Mouse (Mus musculus): ENCODE data around the gene Tdgf1. TPM values are rescaled to one million over a fixed set of nuclear protein-coding genes. Genes with fewer than 3 reads are reported as not detected.

Gene Tdgf1
- polyA plus RNA-seq, 1 experiment from 2014 or later, result not detected

DNA sequence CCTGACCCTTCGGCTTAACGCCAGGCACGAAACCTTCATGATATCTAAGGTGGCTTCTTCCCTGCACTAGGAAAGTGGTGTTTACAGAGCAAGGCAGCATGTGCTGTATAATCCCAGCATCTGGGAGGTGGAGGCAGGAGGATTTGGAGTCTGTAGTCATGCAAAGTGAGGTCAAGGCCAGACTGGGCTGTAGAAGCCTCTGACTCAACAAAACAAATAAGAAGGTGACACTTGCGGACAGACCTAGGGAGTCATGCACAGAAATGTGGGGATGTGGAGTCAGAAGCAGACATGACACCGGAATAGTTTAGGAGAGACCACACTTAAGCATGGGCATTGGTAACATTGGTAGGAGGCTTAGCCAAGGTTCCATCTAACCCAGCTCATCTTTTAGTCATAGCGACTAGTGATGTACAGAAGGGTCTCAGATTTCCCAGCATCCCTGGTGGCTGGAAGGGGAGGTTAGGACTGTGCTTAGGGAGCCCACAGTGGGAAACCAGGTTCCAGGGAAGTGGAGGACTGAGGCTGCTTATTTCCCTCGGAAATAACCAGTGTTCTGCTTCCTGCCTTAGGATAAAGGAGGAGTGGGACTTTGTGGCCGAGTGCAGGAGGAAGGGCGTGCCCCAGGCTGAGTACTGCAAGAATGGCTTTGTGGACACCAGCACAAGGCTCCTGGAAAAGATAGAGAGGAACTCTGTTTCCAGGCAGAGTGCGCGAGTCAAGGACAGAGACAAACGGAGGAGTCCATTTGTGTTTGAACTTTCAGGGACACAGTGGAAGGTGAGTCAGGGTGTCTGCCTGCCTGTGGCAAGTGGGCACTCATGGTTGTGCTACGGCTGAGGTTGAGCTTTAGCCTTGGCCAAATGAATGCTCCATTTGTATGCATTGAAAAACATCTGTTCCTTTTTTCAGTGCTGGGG is 14.5 kb upstream of the Tdgf1 start:
- no peak overlapping the region for H3K4me3 ChIP-seq (ENCODE audit: low read depth, low read length)
- H3K9ac ChIP-seq (ENCODE audit: low read length), result no peak overlapping the region
- H3K27me3 ChIP-seq (ENCODE audit: control insufficient read depth, insufficient read depth, low read length), result no peaks in the 10 kb centered on the region; the same call in 1 of the 2 replicates
- no peak overlapping the region for H3K27ac ChIP-seq (ENCODE audit: low read depth, low read length)
- H3K9me3 ChIP-seq (ENCODE audit: control insufficient read depth, low read length), result no peaks in the 10 kb centered on the region
- ATAC-seq (replicated peaks; ENCODE audit: low FRiP score), result no peak
- H3K4me1 ChIP-seq (replicated peaks; ENCODE audit: control insufficient read depth, insufficient read depth, low read length), result no peaks in the 10 kb centered on the region
- H3K36me3 ChIP-seq (ENCODE audit: control insufficient read depth, insufficient read depth, low read length), result no peaks in the 10 kb centered on the region
- 89% methylated on average over 13 of the region's 13 CpGs for WGBS
- H3K4me2 ChIP-seq (ENCODE audit: low read depth, low read length, severe bottlenecking), result no peak overlapping the region
- DNase-seq (ENCODE audit: low spot score), result no peak

DNA sequence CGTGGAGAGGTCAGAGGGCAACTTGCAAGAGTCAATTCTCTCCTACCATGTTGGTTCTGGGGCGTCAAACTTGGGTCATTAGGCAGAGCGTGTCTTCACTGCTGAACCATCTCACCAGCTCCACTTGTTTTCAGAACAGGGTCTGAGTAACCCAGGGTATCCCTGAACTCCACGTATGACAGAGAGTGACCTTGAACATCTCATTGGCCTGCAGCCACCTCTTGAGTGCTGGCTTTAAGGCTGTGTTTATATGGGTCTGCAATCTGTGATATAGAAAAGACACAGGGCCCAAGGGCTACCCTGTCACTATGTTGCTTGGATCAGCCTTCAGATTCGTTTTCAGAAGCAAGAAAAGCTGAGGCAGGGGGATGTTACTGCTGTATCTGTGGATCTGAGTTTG is 13.7 kb upstream of the Tdgf1 start:
- Histone ChIP-seq H3K36me3 (ENCODE audit: control insufficient read depth, insufficient read depth, low read length) (no peaks in the 10 kb centered on the region), H3K4me2 (ENCODE audit: low read depth, low read length, severe bottlenecking) (no peak overlapping the region), H3K27ac (ENCODE audit: low read depth, low read length) (no peak overlapping the region), H3K4me1 (replicated peaks; ENCODE audit: control insufficient read depth, insufficient read depth, low read length) (no peaks in the 10 kb centered on the region), H3K4me3 (ENCODE audit: low read depth, low read length) (no peak overlapping the region), H3K9me3 (ENCODE audit: control insufficient read depth, low read length) (no peaks in the 10 kb centered on the region), H3K9ac (ENCODE audit: low read length) (no peak overlapping the region), H3K27me3 (ENCODE audit: control insufficient read depth, insufficient read depth, low read length) (peaks cover 3% of the 10 kb centered on the region; the same call in 1 of the 2 replicates)
- 80% methylated on average over 5 of the region's 5 CpGs for WGBS
- no peak for DNase-seq (ENCODE audit: low spot score)
- no peak for ATAC-seq (replicated peaks; ENCODE audit: low FRiP score)

GRCm38 (mm10) chr9:110955962-110956361 is 10.0 kb upstream of the Tdgf1 start:
- Histone ChIP-seq H3K4me1 (replicated peaks; ENCODE audit: control insufficient read depth, insufficient read depth, low read length) (0 out of 2 replicates have a peak, but pooled peaks cover 2% of the 10 kb centered on the region), H3K27ac (ENCODE audit: low read depth, low read length) (no peak overlapping the region), H3K36me3 (ENCODE audit: control insufficient read depth, insufficient read depth, low read length) (no peaks in the 10 kb centered on the region), H3K4me3 (ENCODE audit: low read depth, low read length) (no peak overlapping the region), H3K9me3 (ENCODE audit: control insufficient read depth, low read length) (no peaks in the 10 kb centered on the region), H3K4me2 (ENCODE audit: low read depth, low read length, severe bottlenecking) (no peak overlapping the region), H3K27me3 (ENCODE audit: control insufficient read depth, insufficient read depth, low read length) (peaks cover 11% of the 10 kb centered on the region; the same call in 1 of the 2 replicates), H3K9ac (ENCODE audit: low read length) (no peak overlapping the region)
- 86% methylated on average over 6 of the region's 6 CpGs for WGBS
- DNase-seq (ENCODE audit: low spot score) (no peak), ATAC-seq (replicated peaks; ENCODE audit: low FRiP score) (no peak)

DNA sequence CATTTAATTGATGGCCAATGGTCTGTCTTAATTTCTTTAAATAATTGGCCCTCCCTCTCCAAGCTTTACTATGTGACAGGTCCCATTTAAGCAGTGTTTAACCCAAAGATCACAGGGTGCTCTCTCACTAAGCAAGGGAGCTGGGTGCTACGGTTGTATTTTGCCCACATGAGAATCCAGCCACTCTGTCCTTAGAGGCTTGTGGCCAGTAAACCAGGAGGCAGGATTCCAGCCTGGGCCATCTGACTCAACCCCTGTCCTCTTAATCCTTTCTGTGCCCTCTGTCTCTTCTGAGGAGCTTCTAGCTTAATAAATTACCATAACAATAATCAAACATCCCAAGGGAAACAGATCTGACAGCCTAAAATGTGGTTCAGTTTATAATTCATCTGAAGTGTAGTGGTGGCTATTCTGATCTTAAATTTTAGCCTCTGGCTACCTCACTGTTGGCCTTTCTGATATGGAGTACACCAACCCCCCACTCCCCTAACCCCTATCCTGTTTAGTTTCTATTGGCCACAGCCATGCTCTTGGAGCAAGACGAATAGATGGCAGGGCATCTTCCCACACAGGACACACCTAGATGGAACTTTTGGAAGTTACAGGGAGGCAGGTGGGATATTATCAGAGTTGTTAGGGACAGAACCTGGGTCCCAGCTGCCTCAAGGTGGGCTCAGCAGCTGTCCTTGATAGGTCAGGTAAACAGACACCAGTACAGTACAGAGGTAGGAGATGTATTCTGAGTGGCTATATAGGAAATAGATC is 8.9 kb upstream of the Tdgf1 start:
- H3K36me3 ChIP-seq (ENCODE audit: control insufficient read depth, insufficient read depth, low read length), result no peaks in the 10 kb centered on the region
- ATAC-seq (replicated peaks; ENCODE audit: low FRiP score) (no peak; the same call in 1 of the 2 replicates), DNase-seq (ENCODE audit: low spot score) (no peak)
- H3K27ac ChIP-seq (ENCODE audit: low read depth, low read length), result no peak overlapping the region
- no peak overlapping the region for H3K4me3 ChIP-seq (ENCODE audit: low read depth, low read length)
- 60% methylated on average over 2 of the region's 2 CpGs for WGBS
- H3K4me2 ChIP-seq (ENCODE audit: low read depth, low read length, severe bottlenecking), result no peak overlapping the region
- 0 out of 2 replicates have a peak, but pooled peaks cover 2% of the 10 kb centered on the region for H3K4me1 ChIP-seq (replicated peaks; ENCODE audit: control insufficient read depth, insufficient read depth, low read length)
- no peaks in the 10 kb centered on the region for H3K9me3 ChIP-seq (ENCODE audit: control insufficient read depth, low read length)
- peaks cover 11% of the 10 kb centered on the region; the same call in 1 of the 2 replicates for H3K27me3 ChIP-seq (ENCODE audit: control insufficient read depth, insufficient read depth, low read length)
- H3K9ac ChIP-seq (ENCODE audit: low read length), result no peak overlapping the region

GRCm38 (mm10) chr9:110953550-110954461 is 7.8 kb upstream of the Tdgf1 start:
- 1% methylated on average over 44 of the region's 44 CpGs for WGBS
- peak; percentile 66 for ATAC-seq (replicated peaks; ENCODE audit: low FRiP score)
- H3K4me3 ChIP-seq (ENCODE audit: low read depth, low read length), result peak overlapping the region; percentile 52
- no peaks in the 10 kb centered on the region for H3K36me3 ChIP-seq (ENCODE audit: control insufficient read depth, insufficient read depth, low read length)
- H3K4me2 ChIP-seq (ENCODE audit: low read depth, low read length, severe bottlenecking), result peak overlapping the region; percentile 94
- H3K9ac ChIP-seq (ENCODE audit: low read length), result peak overlapping the region; percentile 65
- no peak overlapping the region for H3K27ac ChIP-seq (ENCODE audit: low read depth, low read length)
- H3K4me1 ChIP-seq (replicated peaks; ENCODE audit: control insufficient read depth, insufficient read depth, low read length), result 0 out of 2 replicates have a peak, but pooled peaks cover 2% of the 10 kb centered on the region
- DNase-seq (ENCODE audit: low spot score), result peak; percentile 76
- H3K9me3 ChIP-seq (ENCODE audit: control insufficient read depth, low read length), result no peaks in the 10 kb centered on the region
- peaks cover 11% of the 10 kb centered on the region; the same call in 1 of the 2 replicates for H3K27me3 ChIP-seq (ENCODE audit: control insufficient read depth, insufficient read depth, low read length)

DNA sequence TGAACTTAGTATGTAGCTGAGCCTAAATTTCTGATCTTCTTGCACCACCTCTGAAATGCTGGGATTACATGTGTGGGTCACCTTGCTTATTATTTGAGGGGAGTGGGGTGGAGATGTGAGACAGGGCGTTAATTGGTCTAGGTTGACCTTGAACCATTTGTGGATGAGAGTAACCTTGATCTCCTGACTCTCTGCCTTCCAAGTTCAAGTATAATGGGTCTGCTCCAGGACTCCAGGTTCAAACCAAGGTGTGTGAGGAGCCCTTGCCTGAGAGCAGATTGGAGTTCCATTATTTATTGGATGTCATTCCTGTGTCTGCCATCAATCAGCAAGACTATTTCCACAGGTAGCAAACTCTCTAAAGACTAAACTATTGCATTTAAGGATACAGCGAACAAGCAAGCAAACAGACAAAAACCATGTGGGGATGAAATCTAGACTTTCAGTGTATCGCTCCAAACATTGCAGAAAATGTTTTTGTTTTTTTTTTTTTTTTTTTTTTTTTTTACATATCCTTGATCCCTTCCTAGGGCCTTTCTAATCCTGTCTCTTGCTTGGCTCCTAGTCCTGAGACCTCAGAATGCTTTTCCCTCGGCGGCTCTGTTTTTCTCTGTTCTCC is 7.1 kb upstream of the Tdgf1 start:
- peak overlapping the region; percentile 65 for H3K9ac ChIP-seq (ENCODE audit: low read length)

DNA sequence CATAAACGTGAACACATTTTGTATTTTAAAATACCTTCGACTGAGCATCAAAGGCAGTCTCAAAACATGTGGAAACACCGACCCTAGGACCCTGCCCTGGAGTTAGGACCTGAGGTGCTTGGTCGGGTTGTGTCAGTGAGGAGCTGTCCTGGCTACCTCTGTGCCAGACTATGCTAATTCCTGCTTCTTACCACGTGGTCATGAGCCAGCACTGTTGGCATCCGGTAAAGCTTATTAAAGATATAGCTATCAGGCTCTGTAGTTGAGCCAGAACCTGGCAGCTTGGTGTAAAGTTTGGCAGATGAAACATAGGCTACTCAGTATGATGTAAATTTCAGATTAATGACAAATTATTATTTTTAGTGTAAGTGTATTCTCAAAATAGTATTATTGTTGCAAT is 6.4 kb upstream of the Tdgf1 start:
- WGBS, result 62% methylated on average over 6 of the region's 6 CpGs
- H3K9me3 ChIP-seq (ENCODE audit: control insufficient read depth, low read length), result no peaks in the 10 kb centered on the region
- H3K36me3 ChIP-seq (ENCODE audit: control insufficient read depth, insufficient read depth, low read length), result no peaks in the 10 kb centered on the region
- H3K4me1 ChIP-seq (replicated peaks; ENCODE audit: control insufficient read depth, insufficient read depth, low read length), result peaks cover 7% of the 10 kb centered on the region
- no peak overlapping the region for H3K27ac ChIP-seq (ENCODE audit: low read depth, low read length)
- H3K9ac ChIP-seq (ENCODE audit: low read length), result no peak overlapping the region
- ATAC-seq (replicated peaks; ENCODE audit: low FRiP score), result no peak
- DNase-seq (ENCODE audit: low spot score), result no peak
- H3K4me3 ChIP-seq (ENCODE audit: low read depth, low read length), result no peak overlapping the region
- H3K27me3 ChIP-seq (ENCODE audit: control insufficient read depth, insufficient read depth, low read length), result peaks cover 11% of the 10 kb centered on the region; the same call in 1 of the 2 replicates
- no peak overlapping the region for H3K4me2 ChIP-seq (ENCODE audit: low read depth, low read length, severe bottlenecking)

More for the DNA sequence above, 7.1 kb upstream of the Tdgf1 start:
- Histone ChIP-seq H3K27ac (ENCODE audit: low read depth, low read length) (no peak overlapping the region), H3K9me3 (ENCODE audit: control insufficient read depth, low read length) (no peaks in the 10 kb centered on the region), H3K36me3 (ENCODE audit: control insufficient read depth, insufficient read depth, low read length) (no peaks in the 10 kb centered on the region), H3K4me2 (ENCODE audit: low read depth, low read length, severe bottlenecking) (peak overlapping the region; percentile 94), H3K27me3 (ENCODE audit: control insufficient read depth, insufficient read depth, low read length) (peaks cover 11% of the 10 kb centered on the region; the same call in 1 of the 2 replicates), H3K4me1 (replicated peaks; ENCODE audit: control insufficient read depth, insufficient read depth, low read length) (0 out of 2 replicates have a peak, but pooled peaks cover 2% of the 10 kb centered on the region), H3K4me3 (ENCODE audit: low read depth, low read length) (peak overlapping the region; percentile 52)
- WGBS, result 47% methylated on average over 5 of the region's 5 CpGs
- DNase-seq (ENCODE audit: low spot score) (no peak), ATAC-seq (replicated peaks; ENCODE audit: low FRiP score) (no peak)

Measured in forebrain, embryonic 11.5 days (tissue).